Mouse (Mus musculus) retina, postnatal 7 days (tissue): Measurements from ENCODE around the gene Atp4b.

ENCODE experiments used
- DNase-seq: peaks from one replicate; pipeline ENCODE4 v3.0.0-alpha.2; 2012; ENCODE audit warnings: low read depth, low spot score

Gene Atp4b

GRCm38 (mm10) chr8:13396725-13397124 is at the start of gene Atp4b:
Gene Atp4b, minus strand, starts transcription at chr8:13396825.
- DNase-seq, result no peak

GRCm38 (mm10) chr8:13442152-13442551 is 45.5 kb upstream of the Atp4b start:
- no peak for DNase-seq

- no peak for DNase-seq
These were observed 40.9 kb upstream of the Atp4b start for GRCm38 (mm10) chr8:13437531-13437930.

GRCm38 (mm10) chr8:13436052-13436451 is 39.4 kb upstream of the Atp4b start:
- DNase-seq, result peak; percentile 14

GRCm38 (mm10) chr8:13434889-13435288 is 38.3 kb upstream of the Atp4b start, which contains the start of gene Tmem255b:
Gene Tmem255b, plus strand, starts transcription at chr8:13435189.
- no peak for DNase-seq

- no peak for DNase-seq
These were observed 36.5 kb upstream of the Atp4b start for GRCm38 (mm10) chr8:13433130-13433529.

GRCm38 (mm10) chr8:13430866-13431265 is 34.2 kb upstream of the Atp4b start:
- DNase-seq, result no peak

GRCm38 (mm10) chr8:13430412-13430811 is 33.8 kb upstream of the Atp4b start:
- DNase-seq, result no peak

GRCm38 (mm10) chr8:13428156-13428555 is 31.5 kb upstream of the Atp4b start:
- DNase-seq, result no peak

- no peak for DNase-seq
These were observed 30.7 kb upstream of the Atp4b start for GRCm38 (mm10) chr8:13427351-13427750.

- DNase-seq, result no peak
These were observed 24.3 kb upstream of the Atp4b start for GRCm38 (mm10) chr8:13420970-13421369.

- DNase-seq, result no peak
These were observed 22.6 kb upstream of the Atp4b start for GRCm38 (mm10) chr8:13419111-13419639.

GRCm38 (mm10) chr8:13415879-13416278 is 19.3 kb upstream of the Atp4b start:
- no peak for DNase-seq

GRCm38 (mm10) chr8:13413823-13414390 is 17.3 kb upstream of the Atp4b start:
- DNase-seq, result no peak

- DNase-seq, result peak; percentile 56
These were observed 16.4 kb upstream of the Atp4b start for GRCm38 (mm10) chr8:13412891-13413558.

- peak; percentile 54 for DNase-seq
These were observed 15.0 kb upstream of the Atp4b start for GRCm38 (mm10) chr8:13411597-13411996.

- DNase-seq, result peak; percentile 64
These were observed 9.4 kb upstream of the Atp4b start for GRCm38 (mm10) chr8:13406011-13406410.

- DNase-seq, result peak; percentile 88
These were observed 8.1 kb upstream of the Atp4b start, which contains the start of gene Grk1 for GRCm38 (mm10) chr8:13404666-13405131. Gene Grk1, plus strand, starts transcription at chr8:13405081.

- DNase-seq, result no peak
These were observed 6.9 kb upstream of the Atp4b start for GRCm38 (mm10) chr8:13403517-13403916.

- no peak for DNase-seq
These were observed 2.8 kb downstream of the Atp4b start for GRCm38 (mm10) chr8:13393869-13394268.

- no peak for DNase-seq
These were observed 7.9 kb downstream of the Atp4b start for GRCm38 (mm10) chr8:13388744-13389143.

- no peak for DNase-seq
These were observed 8.9 kb downstream of the Atp4b start for GRCm38 (mm10) chr8:13387728-13388127.

GRCm38 (mm10) chr8:13386366-13386765 is 10.3 kb downstream of the Atp4b start:
- no peak for DNase-seq
